Mouse (Mus musculus): Measurements from ENCODE around the gene Lect2. TPM values are rescaled to one million over a fixed set of nuclear protein-coding genes. Genes with fewer than 3 reads are reported as not detected.

The Lect2 gene
- polyA plus RNA-seq, 1 experiment from 2014 or later, result not detected

- H3K4me3 ChIP-seq, result no peak overlapping the region
- H3K9ac ChIP-seq, result no peak overlapping the region
- H3K4me2 ChIP-seq, result no peak overlapping the region
- no peaks in the 10 kb centered on the region for H3K36me3 ChIP-seq (replicated peaks)
- no peaks in the 10 kb centered on the region for H3K9me3 ChIP-seq
- H3K27ac ChIP-seq, result no peak overlapping the region
- no peaks in the 10 kb centered on the region for H3K27me3 ChIP-seq (replicated peaks)
- 79% methylated on average over 3 of the region's 3 CpGs for WGBS
- H3K4me1 ChIP-seq, result no peaks in the 10 kb centered on the region
- ATAC-seq (replicated peaks), result no peak
Observed at GRCm38 (mm10) chr13:56500132-56500531, 48.2 kb downstream of the Lect2 start.

- 30% methylated on average over 3 of the region's 3 CpGs for WGBS
- no peak overlapping the region for H3K27ac ChIP-seq
- no peak overlapping the region for H3K4me3 ChIP-seq
- H3K27me3 ChIP-seq (replicated peaks), result no peaks in the 10 kb centered on the region
- ATAC-seq (replicated peaks), result no peak
- no peak overlapping the region for H3K9ac ChIP-seq
- H3K4me1 ChIP-seq, result no peaks in the 10 kb centered on the region
- H3K36me3 ChIP-seq (replicated peaks), result no peaks in the 10 kb centered on the region
- H3K4me2 ChIP-seq, result no peak overlapping the region
- H3K9me3 ChIP-seq, result no peaks in the 10 kb centered on the region
Observed at GRCm38 (mm10) chr13:56494440-56494839, 53.9 kb downstream of the Lect2 start.

Other genes starting within 250 kb of the Lect2 start
- not detected in 2 replicates for gene Gm3045, start 121.9 kb downstream of the Lect2 start, polyA plus RNA-seq (2015; fragmentation: Nextera tagmentation; extraction: Ambion mirVana)
- 0.05 TPM in 1 of 2 replicates, not detected in the other for gene Slc25a48, start 110.1 kb downstream of the Lect2 start, polyA plus RNA-seq (2015; fragmentation: Nextera tagmentation; extraction: Ambion mirVana)
- not detected in 2 replicates for gene Il9, start 66.3 kb downstream of the Lect2 start, polyA plus RNA-seq (2015; fragmentation: Nextera tagmentation; extraction: Ambion mirVana)
- gene Fbxl21, start 26.0 kb downstream of the Lect2 start, polyA plus RNA-seq (2015; fragmentation: Nextera tagmentation; extraction: Ambion mirVana), result 2.4 and 2.7 TPM in 2 replicates
- 3.6 and 4.4 TPM in 2 replicates for gene Tgfbi, start 61.0 kb upstream of the Lect2 start, polyA plus RNA-seq (2015; fragmentation: Nextera tagmentation; extraction: Ambion mirVana)
- gene Smad5, start 154.5 kb upstream of the Lect2 start, polyA plus RNA-seq (2015; fragmentation: Nextera tagmentation; extraction: Ambion mirVana), result 20.8 and 21.2 TPM in 2 replicates
- 2.7 and 3.1 TPM in 2 replicates for gene Gm45623, start 205.3 kb upstream of the Lect2 start, polyA plus RNA-seq (2015; fragmentation: Nextera tagmentation; extraction: Ambion mirVana)